Mouse (Mus musculus) liver, embryonic 15.5 days (tissue): ENCODE measurements at regions not wholly inside any gene's neighbourhood (a gene's known extent, or its start where the extent isn't known, plus 50 kb on each side); places are given as distances from the start of the nearest gene placed in this dataset.

Source experiments
- ATAC-seq: fragments of 200-750 bp; cut with Nextera tagmentation; 2 replicates; pipeline ENCODE4 v1.8.0; 2017; ENCODE audit warnings: moderate number of reproducible peaks, mild to moderate bottlenecking, moderate library complexity; ENCODE audit not compliant: insufficient read depth
- H3K27ac ChIP-seq: fragments of 300-500 bp; sonication (generic); replicated peaks from 2 replicates; pipeline ENCODE4 v1.5.1; 2015; ENCODE audit warnings: mild to moderate bottlenecking, inconsistent platforms
- H3K27me3 ChIP-seq: fragments of 300-500 bp; sonication (generic); 2 replicates; pipeline ENCODE4 v1.6.1; 2015; ENCODE audit warnings: mild to moderate bottlenecking, inconsistent platforms
- H3K36me3 ChIP-seq: fragments of 300-500 bp; sonication (generic); replicated peaks from 2 replicates; pipeline ENCODE4 v1.6.1; 2015; ENCODE audit warnings: moderate library complexity, mild to moderate bottlenecking, inconsistent platforms
- H3K4me1 ChIP-seq: fragments of 300-500 bp; sonication (generic); replicated peaks from 2 replicates; pipeline ENCODE4 v1.6.1; 2015; ENCODE audit warnings: inconsistent platforms
- H3K4me2 ChIP-seq: fragments of 300-500 bp; sonication (generic); 2 replicates; pipeline ENCODE4 v1.6.1; 2015; ENCODE audit warnings: moderate library complexity, mild to moderate bottlenecking, inconsistent platforms
- H3K4me3 ChIP-seq: fragments of 300-500 bp; sonication (generic); replicated peaks from 2 replicates; pipeline ENCODE4 v1.5.1; 2015; ENCODE audit warnings: mild to moderate bottlenecking, inconsistent platforms
- H3K9ac ChIP-seq: fragments of 300-500 bp; sonication (generic); 2 replicates; pipeline ENCODE4 v1.6.1; 2015; ENCODE audit warnings: moderate library complexity, mild to moderate bottlenecking, inconsistent platforms
- H3K9me3 ChIP-seq: fragments of 300-500 bp; sonication (generic); replicated peaks from 2 replicates; pipeline ENCODE4 v1.6.1; 2016; ENCODE audit warnings: inconsistent platforms
- WGBS: fragments of 180-500 bp; shearing (Covaris S2); methylation state at CpG from one replicate; pipeline ENCODE4 v1.1.7; 2015; ENCODE audit warnings: mixed read lengths; ENCODE audit not compliant: insufficient replicate concordance; 5-methylcytosine and 5-hydroxymethylcytosine counted together

- no peaks in the 10 kb centered on the region for H3K9me3 ChIP-seq
- WGBS, result 32% methylated on average over 4 of the region's 4 CpGs
- ATAC-seq, result no peak
- H3K4me3 ChIP-seq, result no peak overlapping the region
- H3K27ac ChIP-seq, result no peak overlapping the region
- no peaks in the 10 kb centered on the region for H3K27me3 ChIP-seq
- no peaks in the 10 kb centered on the region for H3K4me1 ChIP-seq
- H3K9ac ChIP-seq, result no peak overlapping the region
- H3K36me3 ChIP-seq, result no peaks in the 10 kb centered on the region
- H3K4me2 ChIP-seq, result no peak overlapping the region
These were observed 409.2 kb upstream of the Prickle1 start for GRCm38 (mm10) chr15:94004911-94005310.

GRCm38 (mm10) chr15:94003145-94003544 is 407.5 kb upstream of the Prickle1 start:
- no peak for ATAC-seq
- Histone ChIP-seq H3K9me3 (no peaks in the 10 kb centered on the region), H3K9ac (no peak overlapping the region), H3K27ac (no peak overlapping the region), H3K27me3 (no peaks in the 10 kb centered on the region), H3K4me2 (no peak overlapping the region), H3K4me3 (no peak overlapping the region), H3K4me1 (no peaks in the 10 kb centered on the region), H3K36me3 (no peaks in the 10 kb centered on the region)
- 67% methylated on average over 7 of the region's 7 CpGs for WGBS

GRCm38 (mm10) chr15:93994542-93994941 is 398.9 kb upstream of the Prickle1 start:
- Histone ChIP-seq H3K4me1 (no peaks in the 10 kb centered on the region), H3K9me3 (no peaks in the 10 kb centered on the region), H3K27me3 (no peaks in the 10 kb centered on the region), H3K9ac (no peak overlapping the region), H3K27ac (no peak overlapping the region), H3K4me3 (no peak overlapping the region), H3K4me2 (no peak overlapping the region), H3K36me3 (no peaks in the 10 kb centered on the region)
- 59% methylated on average over 4 of the region's 4 CpGs for WGBS
- no peak for ATAC-seq

- Histone ChIP-seq H3K4me1 (no peaks in the 10 kb centered on the region), H3K27ac (no peak overlapping the region), H3K36me3 (no peaks in the 10 kb centered on the region), H3K9me3 (no peaks in the 10 kb centered on the region), H3K4me2 (no peak overlapping the region), H3K9ac (no peak overlapping the region), H3K27me3 (no peaks in the 10 kb centered on the region), H3K4me3 (no peak overlapping the region)
- ATAC-seq, result no peak
- WGBS, result 34% methylated on average over 3 of the region's 3 CpGs
These were observed 394.4 kb upstream of the Prickle1 start for GRCm38 (mm10) chr15:93990139-93990538.

GRCm38 (mm10) chr15:93988367-93988766 is 392.7 kb upstream of the Prickle1 start:
- H3K4me2 ChIP-seq, result no peak overlapping the region
- WGBS, result 63% methylated on average over 5 of the region's 5 CpGs
- H3K4me1 ChIP-seq, result no peaks in the 10 kb centered on the region
- no peak overlapping the region for H3K27ac ChIP-seq
- no peak for ATAC-seq
- no peak overlapping the region for H3K9ac ChIP-seq
- H3K4me3 ChIP-seq, result no peak overlapping the region
- no peaks in the 10 kb centered on the region for H3K27me3 ChIP-seq
- no peaks in the 10 kb centered on the region for H3K9me3 ChIP-seq
- no peaks in the 10 kb centered on the region for H3K36me3 ChIP-seq

- ATAC-seq, result no peak
- Histone ChIP-seq H3K27ac (no peak overlapping the region), H3K9me3 (no peaks in the 10 kb centered on the region), H3K36me3 (no peaks in the 10 kb centered on the region), H3K9ac (no peak overlapping the region), H3K27me3 (no peaks in the 10 kb centered on the region), H3K4me2 (no peak overlapping the region), H3K4me1 (no peaks in the 10 kb centered on the region), H3K4me3 (no peak overlapping the region)
- WGBS, result 66% methylated on average over 6 of the region's 6 CpGs
These were observed 391.1 kb upstream of the Prickle1 start for GRCm38 (mm10) chr15:93986631-93987429.

GRCm38 (mm10) chr15:93982091-93982490 is 386.4 kb upstream of the Prickle1 start:
- ATAC-seq, result no peak
- Histone ChIP-seq H3K4me1 (no peaks in the 10 kb centered on the region), H3K9me3 (no peaks in the 10 kb centered on the region), H3K27me3 (no peaks in the 10 kb centered on the region), H3K9ac (no peak overlapping the region), H3K4me2 (no peak overlapping the region), H3K27ac (no peak overlapping the region), H3K36me3 (no peaks in the 10 kb centered on the region), H3K4me3 (no peak overlapping the region)
- 74% methylated on average over 9 of the region's 9 CpGs for WGBS

GRCm38 (mm10) chr15:93977494-93977893 is 381.8 kb upstream of the Prickle1 start:
- 0 out of 2 replicates have a peak, but pooled peaks have one; percentile 47 for ATAC-seq
- Histone ChIP-seq H3K27me3 (no peaks in the 10 kb centered on the region), H3K4me1 (no peaks in the 10 kb centered on the region), H3K4me2 (no peak overlapping the region), H3K27ac (no peak overlapping the region), H3K9ac (no peak overlapping the region), H3K9me3 (no peaks in the 10 kb centered on the region), H3K36me3 (no peaks in the 10 kb centered on the region), H3K4me3 (no peak overlapping the region)
- 33% methylated on average over 5 of the region's 5 CpGs for WGBS

GRCm38 (mm10) chr15:93974727-93975126 is 379.0 kb upstream of the Prickle1 start:
- 8% methylated on average over 7 of the region's 7 CpGs for WGBS
- Histone ChIP-seq H3K4me1 (no peaks in the 10 kb centered on the region), H3K4me3 (no peak overlapping the region), H3K9me3 (no peaks in the 10 kb centered on the region), H3K9ac (no peak overlapping the region), H3K27ac (no peak overlapping the region), H3K27me3 (no peaks in the 10 kb centered on the region), H3K4me2 (no peak overlapping the region), H3K36me3 (no peaks in the 10 kb centered on the region)
- ATAC-seq, result no peak

- Histone ChIP-seq H3K4me3 (no peak overlapping the region), H3K36me3 (no peaks in the 10 kb centered on the region), H3K4me1 (no peaks in the 10 kb centered on the region), H3K9ac (no peak overlapping the region), H3K27ac (no peak overlapping the region), H3K4me2 (no peak overlapping the region), H3K9me3 (no peaks in the 10 kb centered on the region), H3K27me3 (no peaks in the 10 kb centered on the region)
- ATAC-seq, result no peak
- WGBS, result 48% methylated on average over 5 of the region's 5 CpGs
These were observed 377.3 kb upstream of the Prickle1 start for GRCm38 (mm10) chr15:93972979-93973378.

GRCm38 (mm10) chr15:93961950-93962349 is 366.3 kb upstream of the Prickle1 start:
- no peaks in the 10 kb centered on the region for H3K4me1 ChIP-seq
- H3K27ac ChIP-seq, result no peak overlapping the region
- H3K27me3 ChIP-seq, result no peaks in the 10 kb centered on the region
- no peaks in the 10 kb centered on the region for H3K36me3 ChIP-seq
- H3K9ac ChIP-seq, result no peak overlapping the region
- no peak overlapping the region for H3K4me3 ChIP-seq
- no peak for ATAC-seq
- H3K4me2 ChIP-seq, result no peak overlapping the region
- H3K9me3 ChIP-seq, result no peaks in the 10 kb centered on the region

GRCm38 (mm10) chr15:93959931-93960330 is 364.2 kb upstream of the Prickle1 start:
- ATAC-seq, result no peak
- no peak overlapping the region for H3K9ac ChIP-seq
- H3K36me3 ChIP-seq, result no peaks in the 10 kb centered on the region
- H3K27ac ChIP-seq, result no peak overlapping the region
- H3K4me2 ChIP-seq, result no peak overlapping the region
- WGBS, result 71% methylated on average over 8 of the region's 8 CpGs
- H3K4me1 ChIP-seq, result no peaks in the 10 kb centered on the region
- H3K4me3 ChIP-seq, result no peak overlapping the region
- H3K9me3 ChIP-seq, result no peaks in the 10 kb centered on the region
- H3K27me3 ChIP-seq, result no peaks in the 10 kb centered on the region
